Mouse (Mus musculus): ENCODE data around the gene Csnk1g1. TPM values are rescaled to one million over a fixed set of nuclear protein-coding genes. Genes with fewer than 3 reads are reported as not detected.

The Csnk1g1 gene
- polyA plus RNA-seq, 1 experiment, result 4.8 TPM

- H3K36me3 ChIP-seq (ENCODE audit: control insufficient read depth, insufficient read depth, low read length), result no peaks in the 10 kb centered on the region
- no peak for TF ChIP-seq POLR2A (IDR thresholded peaks at IDR 0.05; ENCODE audit: low read depth, low read length)
- no peak for TF ChIP-seq CTCF (IDR thresholded peaks at IDR 0.05; ENCODE audit: extremely low read depth, insufficient read depth, insufficient read length, insufficient replicate concordance)
- H3K27me3 ChIP-seq (ENCODE audit: control insufficient read depth, insufficient read depth, low read length), result no peaks in the 10 kb centered on the region
- no peak overlapping the region for H3K27ac ChIP-seq (ENCODE audit: insufficient read depth, low read length)
- H3K4me3 ChIP-seq (ENCODE audit: extremely low read depth, insufficient read depth, insufficient read length), result no peak overlapping the region
- no peaks in the 10 kb centered on the region for H3K4me1 ChIP-seq (ENCODE audit: control insufficient read depth, insufficient read depth, insufficient read length)
- DNase-seq (ENCODE audit: low read depth in 1 of 2, low spot score in 2 of 2), result no peak
These were observed 21.1 kb downstream of the Csnk1g1 start for GRCm38 (mm10) chr9:65929826-65930225.

GRCm38 (mm10) chr9:65937566-65937965, 28.8 kb downstream of the Csnk1g1 start:
- Histone ChIP-seq H3K4me3 (ENCODE audit: extremely low read depth, insufficient read depth, insufficient read length) (no peak overlapping the region), H3K27ac (ENCODE audit: insufficient read depth, low read length) (no peak overlapping the region), H3K27me3 (ENCODE audit: control insufficient read depth, insufficient read depth, low read length) (no peaks in the 10 kb centered on the region), H3K4me1 (ENCODE audit: control insufficient read depth, insufficient read depth, insufficient read length) (no peaks in the 10 kb centered on the region), H3K36me3 (ENCODE audit: control insufficient read depth, insufficient read depth, low read length) (no peaks in the 10 kb centered on the region)
- WGBS, result 87% methylated on average over 2 of the region's 2 CpGs
- DNase-seq (ENCODE audit: low read depth in 1 of 2, low spot score in 2 of 2), result no peak
- TF ChIP-seq CTCF (IDR thresholded peaks at IDR 0.05; ENCODE audit: extremely low read depth, insufficient read depth, insufficient read length, insufficient replicate concordance) (no peak), POLR2A (IDR thresholded peaks at IDR 0.05; ENCODE audit: low read depth, low read length) (no peak)

GRCm38 (mm10) chr9:65951082-65951587, 42.4 kb downstream of the Csnk1g1 start:
- Histone ChIP-seq H3K4me3 (ENCODE audit: extremely low read depth, insufficient read depth, insufficient read length) (no peak overlapping the region), H3K4me1 (ENCODE audit: control insufficient read depth, insufficient read depth, insufficient read length) (no peaks in the 10 kb centered on the region), H3K27ac (ENCODE audit: insufficient read depth, low read length) (no peak overlapping the region), H3K36me3 (ENCODE audit: control insufficient read depth, insufficient read depth, low read length) (no peaks in the 10 kb centered on the region; the same call in 1 of the 2 replicates), H3K27me3 (ENCODE audit: control insufficient read depth, insufficient read depth, low read length) (no peaks in the 10 kb centered on the region)
- 97% methylated on average over 3 of the region's 3 CpGs for WGBS
- TF ChIP-seq CTCF (IDR thresholded peaks at IDR 0.05; ENCODE audit: extremely low read depth, insufficient read depth, insufficient read length, insufficient replicate concordance), result no peak
- TF ChIP-seq POLR2A (IDR thresholded peaks at IDR 0.05; ENCODE audit: low read depth, low read length), result no peak
- no peak for DNase-seq (ENCODE audit: low read depth in 1 of 2, low spot score in 2 of 2)

- peaks cover under 1% of the 10 kb centered on the region for H3K36me3 ChIP-seq (ENCODE audit: control insufficient read depth, insufficient read depth, low read length)
- no peak overlapping the region for H3K27ac ChIP-seq (ENCODE audit: insufficient read depth, low read length)
- TF ChIP-seq POLR2A (IDR thresholded peaks at IDR 0.05; ENCODE audit: low read depth, low read length), result no peak
- 78% methylated on average over 3 of the region's 3 CpGs for WGBS
- no peak overlapping the region for H3K4me3 ChIP-seq (ENCODE audit: extremely low read depth, insufficient read depth, insufficient read length)
- no peak for DNase-seq (ENCODE audit: low read depth in 1 of 2, low spot score in 2 of 2)
- H3K27me3 ChIP-seq (ENCODE audit: control insufficient read depth, insufficient read depth, low read length), result no peaks in the 10 kb centered on the region
- H3K4me1 ChIP-seq (ENCODE audit: control insufficient read depth, insufficient read depth, insufficient read length), result no peaks in the 10 kb centered on the region
These were observed 61.3 kb downstream of the Csnk1g1 start for GRCm38 (mm10) chr9:65970009-65970408.

- H3K27me3 ChIP-seq (ENCODE audit: control insufficient read depth, insufficient read depth, low read length), result no peaks in the 10 kb centered on the region
- no peak for DNase-seq (ENCODE audit: low read depth in 1 of 2, low spot score in 2 of 2)
- H3K4me3 ChIP-seq (ENCODE audit: extremely low read depth, insufficient read depth, insufficient read length), result no peak overlapping the region
- H3K4me1 ChIP-seq (ENCODE audit: control insufficient read depth, insufficient read depth, insufficient read length), result no peaks in the 10 kb centered on the region
- H3K27ac ChIP-seq (ENCODE audit: insufficient read depth, low read length), result no peak overlapping the region
- no peak for TF ChIP-seq CTCF (IDR thresholded peaks at IDR 0.05; ENCODE audit: extremely low read depth, insufficient read depth, insufficient read length, insufficient replicate concordance)
- no peak for TF ChIP-seq POLR2A (IDR thresholded peaks at IDR 0.05; ENCODE audit: low read depth, low read length)
- peaks cover 1% of the 10 kb centered on the region for H3K36me3 ChIP-seq (ENCODE audit: control insufficient read depth, insufficient read depth, low read length)
- WGBS, result 81% methylated on average over 2 of the region's 2 CpGs
These were observed 64.5 kb downstream of the Csnk1g1 start for GRCm38 (mm10) chr9:65973206-65973605.

DNA sequence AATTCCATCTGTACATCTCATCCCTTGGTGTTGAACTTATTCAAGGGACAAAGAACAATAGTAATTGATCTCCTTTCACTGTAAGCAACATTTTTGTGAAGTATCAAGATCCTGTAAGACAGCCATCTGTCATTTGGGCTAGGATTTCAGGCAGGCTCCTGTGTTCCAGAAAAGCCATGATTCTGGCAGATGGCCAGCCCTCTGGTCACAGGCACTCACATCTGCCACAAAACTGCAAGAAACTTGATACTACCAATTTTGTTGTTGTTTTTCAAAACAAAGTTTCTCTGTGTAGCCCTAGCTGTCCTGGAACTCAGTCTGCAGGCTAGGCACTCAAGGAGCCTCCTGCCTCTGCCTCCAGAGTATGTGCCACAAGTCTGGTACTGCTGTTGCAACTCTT, 67.2 kb downstream of the Csnk1g1 start:
- DNase-seq (ENCODE audit: low read depth in 1 of 2, low spot score in 2 of 2), result no peak
- no peak overlapping the region for H3K27ac ChIP-seq (ENCODE audit: insufficient read depth, low read length)
- no peak overlapping the region for H3K4me3 ChIP-seq (ENCODE audit: extremely low read depth, insufficient read depth, insufficient read length)
- H3K4me1 ChIP-seq (ENCODE audit: control insufficient read depth, insufficient read depth, insufficient read length), result no peaks in the 10 kb centered on the region
- no peaks in the 10 kb centered on the region for H3K27me3 ChIP-seq (ENCODE audit: control insufficient read depth, insufficient read depth, low read length)
- TF ChIP-seq POLR2A (IDR thresholded peaks at IDR 0.05; ENCODE audit: low read depth, low read length) (no peak), CTCF (IDR thresholded peaks at IDR 0.05; ENCODE audit: extremely low read depth, insufficient read depth, insufficient read length, insufficient replicate concordance) (no peak)
- H3K36me3 ChIP-seq (ENCODE audit: control insufficient read depth, insufficient read depth, low read length), result peaks cover 1% of the 10 kb centered on the region

GRCm38 (mm10) chr9:65982841-65983240, 74.1 kb downstream of the Csnk1g1 start:
- H3K36me3 ChIP-seq (ENCODE audit: control insufficient read depth, insufficient read depth, low read length), result peaks cover 2% of the 10 kb centered on the region; the same call in 1 of the 2 replicates
- TF ChIP-seq CTCF (IDR thresholded peaks at IDR 0.05; ENCODE audit: extremely low read depth, insufficient read depth, insufficient read length, insufficient replicate concordance) (no peak), POLR2A (IDR thresholded peaks at IDR 0.05; ENCODE audit: low read depth, low read length) (no peak)
- 24% methylated on average over 1 of the region's 1 CpGs for whole genome bisulfite sequencing
- no peak overlapping the region for H3K4me3 ChIP-seq (ENCODE audit: extremely low read depth, insufficient read depth, insufficient read length)
- DNase-seq (ENCODE audit: low read depth in 1 of 2, low spot score in 2 of 2), result no peak
- no peaks in the 10 kb centered on the region for H3K27me3 ChIP-seq (ENCODE audit: control insufficient read depth, insufficient read depth, low read length)
- no peaks in the 10 kb centered on the region for H3K4me1 ChIP-seq (ENCODE audit: control insufficient read depth, insufficient read depth, insufficient read length)
- H3K27ac ChIP-seq (ENCODE audit: insufficient read depth, low read length), result no peak overlapping the region
